Mouse (Mus musculus): ENCODE results near the gene Cers6. TPM values are rescaled to one million over a fixed set of nuclear protein-coding genes. Genes with fewer than 3 reads are reported as not detected.

Gene Cers6
- total RNA-seq, 2 experiments from 2014 or later, result 14.6 to 17.4 TPM

GRCm38 (mm10) chr2:69015172-69015724 lies 154.0 kb downstream of the Cers6 start:
- no peak for DNase-seq (ENCODE audit: low spot score in 2 of 2)

GRCm38 (mm10) chr2:69015822-69016221 lies 154.6 kb downstream of the Cers6 start:
- DNase-seq (ENCODE audit: low spot score in 2 of 2), result no peak

GRCm38 (mm10) chr2:69019026-69019565 lies 157.9 kb downstream of the Cers6 start:
- no peak for DNase-seq (ENCODE audit: low spot score in 2 of 2)

DNA sequence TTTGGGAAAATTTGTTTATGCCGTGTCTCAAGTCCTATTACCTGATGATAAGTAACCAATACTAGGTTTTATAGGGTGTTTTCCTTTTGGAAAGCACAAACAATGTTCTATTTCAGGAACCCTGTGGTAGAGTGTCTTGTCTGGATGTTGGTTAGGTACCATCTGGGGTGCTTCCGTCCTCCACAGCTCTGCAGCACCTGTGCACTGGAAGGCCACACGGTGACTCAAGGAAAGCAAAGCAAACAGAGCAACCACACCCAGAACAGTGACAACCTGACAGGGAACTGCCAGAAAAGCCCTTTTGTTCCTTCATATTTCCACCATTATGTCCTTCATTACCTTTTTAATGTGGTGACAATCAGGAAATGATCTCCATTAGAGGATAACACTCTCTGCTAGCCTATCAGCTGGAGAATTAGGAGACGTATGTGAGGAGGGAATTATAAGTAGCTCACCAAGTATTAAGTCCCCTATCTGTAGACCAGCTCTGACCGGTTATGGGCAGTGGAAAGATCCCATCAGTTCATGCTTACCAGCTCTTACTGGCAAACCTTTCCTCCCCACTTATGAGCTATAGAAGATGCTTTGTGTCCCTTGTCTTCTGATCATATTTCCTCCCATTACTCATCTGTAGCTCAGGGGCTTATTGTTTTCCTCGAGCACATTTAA lies 158.7 kb downstream of the Cers6 start:
- no peak for DNase-seq (ENCODE audit: low spot score in 2 of 2)

GRCm38 (mm10) chr2:69020636-69021310 lies 159.5 kb downstream of the Cers6 start:
- DNase-seq (ENCODE audit: low spot score in 2 of 2), result no peak

DNA sequence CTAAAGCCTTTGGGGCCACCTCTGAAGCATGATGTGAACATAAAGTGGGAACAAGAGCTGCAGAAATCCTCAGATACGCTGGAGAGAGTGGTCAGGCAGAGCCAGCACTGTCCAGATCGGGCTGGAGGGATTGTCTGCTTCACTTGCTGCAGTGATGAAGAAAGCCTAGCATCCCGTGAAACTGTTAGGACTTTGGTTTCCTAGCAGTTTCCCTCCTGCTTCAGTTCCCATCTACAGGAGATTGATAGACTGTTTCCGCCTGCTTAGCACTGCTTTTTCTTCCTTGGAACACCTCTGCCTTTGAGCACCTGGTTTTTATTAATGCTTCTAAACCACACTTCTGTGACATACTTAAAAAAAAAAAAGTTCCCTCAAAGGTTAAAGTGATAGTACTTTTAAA lies 160.3 kb downstream of the Cers6 start:
- no peak for DNase-seq (ENCODE audit: low spot score in 2 of 2)

- DNase-seq (ENCODE audit: low spot score in 2 of 2), result no peak
These were observed 163.6 kb downstream of the Cers6 start for GRCm38 (mm10) chr2:69024856-69025255.

DNA sequence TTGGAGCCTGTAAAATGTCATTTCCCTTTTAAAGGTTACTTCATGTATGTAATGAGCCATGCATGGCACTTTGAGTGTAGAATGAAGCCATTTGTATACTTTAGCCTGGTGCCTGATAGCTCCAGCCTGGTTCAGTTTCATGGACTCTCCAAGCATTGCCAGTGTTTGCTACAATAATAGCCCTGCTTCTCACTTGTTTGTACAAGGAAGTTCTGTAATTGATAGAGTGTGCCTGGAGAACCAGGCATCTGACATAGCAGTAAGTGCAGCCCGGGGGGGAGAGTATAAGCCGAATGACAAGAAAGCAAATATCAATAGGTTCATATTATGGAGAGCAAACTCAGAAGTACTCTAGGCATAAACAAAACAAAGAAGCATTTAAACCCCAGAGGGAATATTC lies 171.3 kb downstream of the Cers6 start:
- no peak for DNase-seq (ENCODE audit: low spot score in 2 of 2)

DNA sequence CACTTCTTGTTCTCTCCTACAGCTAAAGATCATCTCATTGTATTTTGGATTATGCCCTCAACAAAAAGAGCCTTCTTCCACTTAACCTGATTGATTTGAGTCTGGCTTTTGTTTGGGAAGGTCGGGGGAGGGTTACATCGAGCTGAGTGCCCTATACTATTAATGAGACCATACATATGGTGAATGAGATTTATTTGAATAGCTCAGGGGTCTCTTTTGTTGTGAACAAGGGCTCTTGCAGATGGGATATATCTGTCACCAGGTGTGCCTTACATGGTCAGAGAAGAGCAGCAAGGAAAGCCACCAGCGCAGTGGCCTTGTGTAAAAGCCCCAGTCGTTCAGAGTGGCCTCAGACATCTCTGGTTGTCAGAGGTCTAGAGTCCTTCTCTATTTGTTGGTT lies 174.2 kb downstream of the Cers6 start:
- DNase-seq (ENCODE audit: low spot score in 2 of 2), result no peak

DNA sequence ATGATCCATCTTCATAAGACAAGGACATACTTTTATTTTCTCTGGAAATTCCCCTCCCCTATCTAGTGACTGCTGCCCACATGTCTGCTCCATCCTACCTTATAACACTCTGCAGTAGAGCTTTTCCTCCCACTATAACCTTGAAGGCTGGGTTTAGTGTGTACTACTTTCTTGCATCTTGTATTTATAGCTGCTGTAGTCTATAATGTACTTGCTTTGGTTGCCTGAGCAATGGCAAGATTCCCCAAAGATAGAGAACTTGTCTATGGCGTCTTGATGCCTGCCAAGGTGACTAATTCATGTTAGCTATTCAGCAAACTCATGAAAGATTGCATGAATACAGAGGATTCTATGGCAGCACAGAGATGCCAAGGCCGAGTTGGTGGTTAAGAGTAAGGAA lies 176.1 kb downstream of the Cers6 start:
- DNase-seq (ENCODE audit: low spot score in 2 of 2), result no peak

DNA sequence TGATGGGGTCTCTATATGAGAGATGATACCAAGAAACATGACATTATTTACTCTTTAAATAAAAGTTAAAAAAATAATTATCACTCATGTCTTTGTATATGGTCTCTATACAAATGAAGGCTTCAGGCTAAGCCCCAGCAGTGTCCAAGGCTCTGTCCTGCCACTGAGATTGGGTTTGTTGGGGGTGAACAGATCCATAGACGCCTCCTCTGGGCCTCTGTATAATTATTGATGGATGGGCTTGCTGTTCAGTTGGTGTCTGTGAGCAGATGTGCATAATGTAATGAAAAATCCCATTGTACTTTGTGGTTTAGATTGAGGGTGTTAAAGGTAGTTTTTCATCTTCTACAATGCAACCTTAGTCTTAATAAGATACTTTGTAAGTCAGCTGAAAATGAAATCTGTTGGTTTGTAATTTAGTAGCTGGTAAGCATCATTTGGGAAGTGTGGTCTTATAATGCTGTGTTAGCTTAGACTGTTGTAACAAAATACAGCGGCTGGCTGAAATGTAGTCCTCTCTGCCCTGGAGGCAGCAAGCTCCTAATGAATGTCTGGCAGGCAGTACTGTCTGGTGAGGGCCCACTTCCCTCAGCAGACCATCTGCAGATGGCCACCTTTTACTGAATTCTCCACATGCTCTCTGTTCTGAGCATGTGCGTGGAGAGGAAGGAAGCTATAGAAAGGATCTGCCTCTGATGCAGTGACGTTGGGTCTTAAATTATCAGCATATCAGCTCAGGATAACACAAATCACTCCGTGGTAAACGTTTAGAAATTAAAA lies 181.3 kb downstream of the Cers6 start:
- no peak for DNase-seq (ENCODE audit: low spot score in 2 of 2)

DNA sequence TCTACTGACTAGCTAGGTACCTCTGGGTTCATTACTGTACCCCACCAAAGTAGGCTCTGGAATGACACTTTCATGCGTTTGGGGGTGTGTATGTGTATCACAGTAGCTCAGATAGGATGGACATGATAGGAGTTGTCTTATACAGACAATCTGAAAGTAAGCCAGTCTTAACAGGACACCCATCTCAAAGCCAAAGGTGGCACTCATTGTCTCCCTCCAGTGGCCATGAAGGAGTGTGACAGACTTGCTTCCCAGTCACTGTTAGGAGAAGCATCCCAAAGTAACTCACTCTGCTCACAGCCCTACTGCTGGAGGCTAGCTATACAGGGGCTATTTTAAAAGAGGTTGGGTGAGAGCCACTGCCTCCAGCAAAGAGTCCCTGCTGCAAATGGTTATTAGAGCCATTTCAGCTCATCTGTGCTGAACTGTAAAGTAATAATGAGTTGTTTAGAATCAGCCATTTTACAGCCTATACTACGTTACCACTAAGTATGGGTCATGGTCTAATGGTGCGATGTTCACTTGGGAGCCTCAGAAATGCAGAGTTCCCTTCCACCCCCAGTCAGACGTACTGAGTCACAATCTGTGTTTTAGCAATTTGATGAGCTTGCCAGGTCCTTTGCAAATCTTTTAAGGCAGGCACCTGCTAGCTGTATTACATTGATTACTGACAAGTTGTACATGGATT lies 182.3 kb downstream of the Cers6 start:
- DNase-seq (ENCODE audit: low spot score in 2 of 2), result peak in 1 of 2 experiments; percentile 13

DNA sequence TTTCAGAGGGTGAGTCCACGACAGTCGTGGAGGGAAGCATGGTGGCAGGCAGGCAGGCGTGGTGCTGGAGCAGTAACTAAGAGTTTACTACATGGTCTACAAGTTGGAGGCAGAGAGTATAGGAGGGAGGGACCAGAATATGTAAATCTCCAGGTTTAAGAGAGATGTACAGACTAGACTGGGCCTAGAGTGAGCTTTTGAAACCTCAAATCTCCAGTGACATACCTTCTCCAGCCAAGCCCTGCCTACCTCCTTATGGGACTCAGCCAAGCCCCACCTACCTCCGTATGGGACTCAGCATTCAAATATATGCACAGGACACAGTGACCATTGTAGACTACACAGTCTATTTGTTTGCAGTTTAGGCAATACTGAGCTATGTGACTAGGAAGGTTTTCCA lies 184.7 kb downstream of the Cers6 start:
- DNase-seq (ENCODE audit: low spot score in 2 of 2), result no peak

GRCm38 (mm10) chr2:69047297-69047696 lies 186.1 kb downstream of the Cers6 start:
- DNase-seq (ENCODE audit: low spot score in 2 of 2), result no peak

GRCm38 (mm10) chr2:69047805-69048204 lies 186.6 kb downstream of the Cers6 start:
- DNase-seq (ENCODE audit: low spot score in 2 of 2), result no peak

DNA sequence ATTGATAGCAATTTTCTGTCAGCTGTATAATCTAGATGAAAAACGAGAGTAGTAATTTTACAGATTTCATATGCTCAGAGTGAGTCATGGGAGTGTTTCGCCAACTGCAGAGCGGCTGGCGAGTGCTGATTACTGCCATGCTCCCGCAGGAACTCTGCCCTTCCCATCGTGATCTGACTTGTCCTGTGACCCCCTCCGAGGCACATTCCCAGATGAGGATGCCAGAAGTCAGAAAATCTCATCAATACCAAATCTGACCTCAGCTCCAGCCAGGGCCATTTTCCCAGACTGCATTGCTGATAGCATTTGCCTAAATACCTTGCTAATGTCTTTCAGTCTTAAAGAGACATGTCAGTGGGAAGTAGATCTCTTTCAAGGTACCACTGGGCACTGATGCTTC lies 187.9 kb downstream of the Cers6 start:
- DNase-seq (ENCODE audit: low spot score in 2 of 2), result no peak

DNA sequence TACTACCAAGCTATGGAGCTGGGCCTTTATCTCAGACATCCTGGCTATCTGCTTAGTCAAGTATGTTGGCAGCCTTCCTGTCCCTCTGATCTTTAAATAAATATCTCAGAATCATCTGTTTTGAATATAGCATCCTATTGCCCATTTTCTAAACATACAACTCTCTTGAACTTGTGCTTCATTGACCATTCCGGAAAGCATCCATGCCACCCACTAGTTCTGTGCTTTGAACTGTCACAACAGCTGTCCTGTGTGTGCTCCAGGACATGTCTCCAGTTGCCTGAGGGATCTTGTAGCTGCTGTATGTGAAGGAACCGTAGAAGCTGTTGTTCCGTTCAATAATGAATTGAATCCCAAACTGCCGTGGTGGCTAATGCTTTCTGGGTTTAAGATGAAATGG lies 188.9 kb downstream of the Cers6 start:
- no peak for DNase-seq (ENCODE audit: low spot score in 2 of 2)

GRCm38 (mm10) chr2:69051596-69051995 lies 190.4 kb downstream of the Cers6 start:
- no peak for DNase-seq (ENCODE audit: low spot score in 2 of 2)

DNA sequence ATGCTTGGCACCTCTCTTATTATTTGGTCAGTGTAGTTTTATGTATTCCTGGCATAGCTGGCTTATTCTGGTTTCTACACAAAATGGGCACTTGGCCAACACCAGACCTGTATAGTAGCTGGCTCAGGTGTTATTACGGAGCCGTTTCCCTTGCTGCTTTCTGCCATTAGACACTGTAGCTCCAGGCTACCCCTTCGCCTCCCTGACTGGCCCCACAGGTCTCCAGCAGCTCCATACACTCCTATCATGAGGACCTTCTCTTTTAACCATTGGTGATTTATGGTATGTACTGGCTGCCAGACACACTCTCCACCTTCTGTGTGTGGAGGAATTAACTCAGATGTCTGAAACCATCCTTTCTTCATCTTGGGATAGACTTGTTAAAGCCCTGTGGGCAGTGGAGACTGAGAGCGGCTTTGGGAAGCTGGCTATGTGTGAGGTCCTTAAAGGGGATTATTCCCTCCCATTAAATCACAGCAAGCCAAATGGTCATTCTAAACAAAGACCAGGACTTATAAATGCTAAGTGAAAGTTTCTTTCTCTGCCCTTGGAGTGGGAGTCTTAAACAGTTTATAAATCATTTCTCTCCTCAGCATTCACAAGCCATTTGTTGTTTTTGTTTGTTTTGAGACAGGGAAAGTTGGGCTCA lies 192.1 kb downstream of the Cers6 start:
- no peak for DNase-seq (ENCODE audit: low spot score in 2 of 2)

DNA sequence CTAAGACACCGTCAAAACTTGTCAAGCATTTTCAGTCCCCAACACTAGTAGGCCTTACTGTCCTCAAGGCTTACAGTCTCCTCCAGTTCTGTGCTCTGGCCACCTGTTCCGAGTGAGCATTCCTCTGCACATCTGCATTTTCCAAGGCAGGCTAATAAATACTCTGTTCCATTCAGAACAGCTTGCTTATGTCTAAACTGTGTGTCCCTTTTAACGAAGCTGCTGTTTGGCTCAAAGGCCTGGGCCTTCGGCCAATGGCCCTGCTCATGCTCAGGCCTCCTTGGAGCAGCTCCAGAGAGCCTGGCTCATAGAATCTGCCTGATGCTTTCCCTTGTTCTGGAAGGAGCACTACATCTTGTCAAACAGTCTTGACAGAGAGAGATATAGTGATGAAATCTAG lies 193.0 kb downstream of the Cers6 start:
- peak in 1 of 2 experiments; percentile 19 for DNase-seq (ENCODE audit: low spot score in 2 of 2)

DNA sequence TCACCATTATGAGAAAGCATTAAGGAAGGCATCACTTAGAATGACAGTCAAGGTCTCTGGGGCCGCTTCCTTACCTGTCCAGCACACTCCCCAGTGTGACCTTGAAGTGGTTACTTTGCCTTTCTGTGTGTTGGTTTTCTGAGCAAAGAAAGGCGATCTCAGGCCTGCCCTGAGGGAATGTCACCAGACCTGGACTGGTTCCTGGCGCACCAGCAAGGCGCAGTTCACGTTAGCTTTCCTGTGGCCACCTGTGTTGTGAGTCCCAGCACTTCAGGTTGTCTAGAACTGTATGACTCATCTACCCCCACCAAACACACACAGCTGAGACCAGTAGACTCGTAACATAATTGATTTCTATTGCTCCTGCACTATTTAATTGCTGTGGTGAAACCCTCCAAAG lies 193.9 kb downstream of the Cers6 start:
- no peak for DNase-seq (ENCODE audit: low spot score in 2 of 2)

All from adrenal gland, postnatal 4 days (tissue).